Mouse (Mus musculus) E14TG2a.4 (cell line): Measurements from ENCODE around the gene Cfap20.

Experiments used
- CTCF ChIP-seq: conservative IDR thresholded peaks from 2 replicates; pipeline ENCODE4 v1.5.1; 2014; ENCODE audit warnings: low read length
- NANOG ChIP-seq: IDR thresholded peaks from 2 replicates; pipeline ENCODE4 v1.6.1; 2014; ENCODE audit warnings: borderline replicate concordance, low read length, mixed read lengths
- POU5F1 ChIP-seq: IDR thresholded peaks from 2 replicates; pipeline ENCODE4 v1.6.1; 2014; ENCODE audit warnings: low read length, borderline replicate concordance

- TF ChIP-seq CTCF (no peak), NANOG (no peak), POU5F1 (no peak)
These were observed 4.8 kb upstream of the Cfap20 start for GRCm38 (mm10) chr8:95439421-95439820.
